Mouse (Mus musculus): ENCODE results near the gene Svs4. TPM values are rescaled to one million over a fixed set of nuclear protein-coding genes. Genes with fewer than 3 reads are reported as not detected.

The Svs4 gene
- not detected in 2 replicates for polyA plus RNA-seq (2012; rRNA removed; ENCODE audit: low replicate concordance)

GRCm38 (mm10) chr2:164278359-164278758, at the start of gene Svs4:
Svs4 (minus strand) TSS chr2:164278459.

GRCm38 (mm10) chr2:164316451-164316850, 38.2 kb upstream of the Svs4 start, which contains the start of gene Svs6:
Svs6 (plus strand) TSS chr2:164316751.

GRCm38 (mm10) chr2:164288968-164289367, 10.7 kb upstream of the Svs4 start, which contains the start of gene Svs3a:
Svs3a (plus strand) TSS chr2:164289268.

DNA sequence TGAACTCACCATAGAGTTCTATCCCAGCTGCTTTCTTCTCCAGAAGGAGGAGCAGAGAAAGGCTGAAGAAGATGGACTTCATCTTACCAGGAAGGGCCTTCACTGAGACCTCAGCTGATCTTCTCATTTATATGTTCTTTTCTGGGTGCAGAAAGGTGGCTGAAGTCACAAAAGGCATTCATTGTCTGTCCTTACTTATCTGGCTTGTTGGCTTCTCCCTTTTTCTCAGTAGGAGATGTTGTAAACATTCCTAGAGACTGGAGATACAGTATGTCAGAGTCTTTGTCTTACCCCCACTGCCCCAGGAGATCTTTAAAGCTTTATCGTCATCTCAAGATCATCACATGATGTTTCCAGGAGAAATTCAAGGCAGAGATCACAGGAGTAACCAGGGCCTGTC, 21.7 kb downstream of the Svs4 start, which contains the start of gene Svs3b:
Gene Svs3b (minus strand): TSS at position 101 of the 400 bp plus-strand sequence.

DNA sequence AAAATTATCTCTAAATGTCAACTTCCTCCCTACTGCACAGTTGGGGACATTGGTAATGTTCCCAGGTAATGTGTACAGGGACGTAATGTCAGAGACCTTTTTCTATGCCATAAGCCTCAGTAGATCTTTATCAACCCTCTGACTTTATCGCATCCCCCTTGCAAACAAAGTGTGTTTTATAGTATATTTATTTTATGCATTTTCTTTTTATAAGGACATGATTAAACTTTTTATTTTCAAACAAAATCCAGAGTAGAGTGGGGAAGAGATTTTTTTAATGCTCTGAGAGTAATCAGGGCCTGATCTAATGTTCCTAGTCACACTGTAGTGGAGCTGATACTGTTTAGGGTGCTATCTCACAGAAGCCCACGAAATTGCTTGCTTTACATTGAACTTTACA, 39.9 kb downstream of the Svs4 start, which contains the start of gene Svs2:
Gene Svs2 (minus strand): TSS at position 101 of the 400 bp plus-strand sequence.

Other genes with a start within 250 kb of the Svs4 start
- gene Stk4, start 208.1 kb downstream of the Svs4 start, polyA plus RNA-seq (2012; rRNA removed; ENCODE audit: low replicate concordance) = 4.9 and 5.9 TPM in 2 replicates
- 34.6 and 34.9 TPM in 2 replicates for gene Tomm34, start 207.3 kb downstream of the Svs4 start, polyA plus RNA-seq (2012; rRNA removed; ENCODE audit: low replicate concordance)
- gene Kcns1, start 107.3 kb downstream of the Svs4 start, polyA plus RNA-seq (2012; rRNA removed; ENCODE audit: low replicate concordance) = 0.11 TPM in 1 of 2 replicates, not detected in the other
- not detected in 2 replicates for gene Wfdc5, start 95.7 kb downstream of the Svs4 start, polyA plus RNA-seq (2012; rRNA removed; ENCODE audit: low replicate concordance)
- gene Wfdc12, start 87.9 kb downstream of the Svs4 start, polyA plus RNA-seq (2012; rRNA removed; ENCODE audit: low replicate concordance) = not detected in 2 replicates
- gene Wfdc15a, start 78.3 kb downstream of the Svs4 start, polyA plus RNA-seq (2012; rRNA removed; ENCODE audit: low replicate concordance) = not detected in 2 replicates
- 0.31 and 2.6 TPM in 2 replicates for gene Wfdc15b, start 56.8 kb downstream of the Svs4 start, polyA plus RNA-seq (2012; rRNA removed; ENCODE audit: low replicate concordance)
- not detected in 2 replicates for gene Svs2, start 40.0 kb downstream of the Svs4 start, polyA plus RNA-seq (2012; rRNA removed; ENCODE audit: low replicate concordance)
- not detected in 2 replicates for gene Svs3b, start 21.8 kb downstream of the Svs4 start, polyA plus RNA-seq (2012; rRNA removed; ENCODE audit: low replicate concordance)
- not detected in 2 replicates for gene Svs3a, start 10.8 kb upstream of the Svs4 start, polyA plus RNA-seq (2012; rRNA removed; ENCODE audit: low replicate concordance)
- gene Svs6, start 38.3 kb upstream of the Svs4 start, polyA plus RNA-seq (2012; rRNA removed; ENCODE audit: low replicate concordance) = not detected in 2 replicates
- gene Svs5, start 54.3 kb upstream of the Svs4 start, polyA plus RNA-seq (2012; rRNA removed; ENCODE audit: low replicate concordance) = not detected in 2 replicates
- gene Slpi, start 110.6 kb upstream of the Svs4 start, polyA plus RNA-seq (2012; rRNA removed; ENCODE audit: low replicate concordance) = 9.0 and 13.9 TPM in 2 replicates
- 0.17 and 70.7 TPM in 2 replicates for gene Rbpjl, start 124.7 kb upstream of the Svs4 start, polyA plus RNA-seq (2012; rRNA removed; ENCODE audit: low replicate concordance)
- 0.81 and 1.6 TPM in 2 replicates for gene Matn4, start 126.7 kb upstream of the Svs4 start, polyA plus RNA-seq (2012; rRNA removed; ENCODE audit: low replicate concordance)
- 26.7 and 44.6 TPM in 2 replicates for gene Sdc4, start 165.4 kb upstream of the Svs4 start, polyA plus RNA-seq (2012; rRNA removed; ENCODE audit: low replicate concordance)
- gene Sys1, start 178.5 kb upstream of the Svs4 start, polyA plus RNA-seq (2012; rRNA removed; ENCODE audit: low replicate concordance) = 289 and 485 TPM in 2 replicates
- gene Gm20458, start 182.5 kb upstream of the Svs4 start, polyA plus RNA-seq (2012; rRNA removed; ENCODE audit: low replicate concordance) = 34.5 and 97.9 TPM in 2 replicates
- gene Trp53tg5, start 195.3 kb upstream of the Svs4 start, polyA plus RNA-seq (2012; rRNA removed; ENCODE audit: low replicate concordance) = not detected in 2 replicates
- 59.4 and 113 TPM in 2 replicates for gene Dbndd2, start 207.6 kb upstream of the Svs4 start, polyA plus RNA-seq (2012; rRNA removed; ENCODE audit: low replicate concordance)
- 196 and 283 TPM in 2 replicates for gene Pigt, start 219.1 kb upstream of the Svs4 start, polyA plus RNA-seq (2012; rRNA removed; ENCODE audit: low replicate concordance)

Data from duodenum, adult 2 months (tissue).